Mouse (Mus musculus) erythroblast, embryonic 14.5 days (primary cell): Measurements from ENCODE around the gene Zfp36l1.

Experiments
- GATA1 ChIP-seq: IDR thresholded peaks from 2 replicates; pipeline ENCODE4 v1.6.1; 2012; ENCODE audit warnings: low read length, inconsistent platforms, mixed read lengths
- TAL1 ChIP-seq: IDR thresholded peaks from 3 replicates; pipeline ENCODE4 v1.6.1; 2012; ENCODE audit warnings: low read length, inconsistent platforms, mixed read lengths

- no peak for TF ChIP-seq GATA1
- no peak for TF ChIP-seq TAL1
Observed at GRCm38 (mm10) chr12:80118588-80118987, 5.8 kb upstream of the Zfp36l1 start.
